Mouse (Mus musculus): ENCODE data around the gene Atxn1l.

- TF ChIP-seq CTCF (IDR thresholded peaks at IDR 0.05) (no peak), POLR2A (IDR thresholded peaks at IDR 0.05; ENCODE audit: insufficient read depth, low read depth, low read length) (no peak), EP300 (IDR thresholded peaks at IDR 0.05; ENCODE audit: insufficient read depth, low read depth, low read length) (no peak)
Observed at GRCm38 (mm10) chr8:109725106-109725505, 12.4 kb downstream of the Atxn1l start.
